9 mouse cellular contexts compared by ENCODE assay signal in the genomic region with DNA sequence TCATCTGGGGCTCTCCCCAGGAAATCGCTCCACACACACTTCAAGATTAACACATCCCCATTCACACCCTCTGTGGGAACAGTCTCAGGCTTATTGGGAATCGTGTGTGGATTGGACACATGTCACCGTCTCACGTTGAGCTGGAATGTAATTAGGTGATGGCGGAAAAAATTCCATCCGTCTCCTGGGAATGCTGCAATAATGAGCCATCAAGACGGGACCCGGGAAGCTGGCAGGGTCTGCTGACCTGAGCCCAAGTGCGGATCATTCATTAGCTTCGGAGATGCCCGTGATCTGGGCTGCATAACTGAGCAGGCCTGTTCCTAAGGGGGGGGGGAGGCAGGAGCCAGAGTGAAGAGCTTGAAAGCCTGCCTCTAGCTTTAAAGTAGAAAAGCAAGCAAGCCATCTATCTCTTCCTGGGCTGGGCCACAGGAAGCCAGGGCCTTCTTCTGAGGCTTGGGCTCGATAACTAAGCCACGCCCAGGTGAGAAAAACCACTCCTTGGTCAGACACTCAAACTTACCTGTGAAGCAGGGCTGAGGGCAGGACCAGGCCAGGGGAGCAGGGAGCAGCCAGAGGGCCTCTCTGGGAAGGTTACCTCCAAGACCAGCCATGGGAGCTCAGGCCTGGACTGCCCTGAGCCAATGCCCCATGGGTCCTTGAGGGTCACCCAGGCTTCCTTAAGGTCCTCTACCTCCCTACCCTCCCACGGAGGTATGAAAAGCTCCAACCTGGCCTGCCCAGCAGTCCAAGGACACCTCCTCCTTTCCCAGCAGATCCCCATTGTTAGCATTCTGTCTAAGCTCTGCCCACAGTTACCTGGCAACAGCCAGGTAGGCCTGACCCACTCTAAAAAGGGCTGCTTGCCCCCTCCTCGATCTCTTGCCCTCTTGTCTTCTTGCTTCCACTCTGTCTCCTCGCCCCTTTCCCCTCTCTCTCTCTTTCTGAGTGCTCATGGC. TPM values are rescaled to one million over a fixed set of nuclear protein-coding genes. Genes with fewer than 3 reads are reported as not detected.
DNase-seq lines count a peak whose midpoint lies in the region; ATAC-seq lines count a peak whose summit lies in the region.
"Had no signal": no experiment of that assay in that cellular context is flagged by ENCODE, and none has a peak within 500 bp of the region (broad histone marks: within the 10 kb centered on the region; RNA-seq: fewer than 3 reads in every experiment).

No protein-coding gene starts in this region.

- peak; percentile 53 for DNase-seq in forelimb bud, embryonic 11.5 days (ENCODE audit: low read depth, low spot score)
- DNase-seq in left cerebral cortex, adult 18-20 months (ENCODE audit: low spot score in 2 of 2) = no peak
- no peak for DNase-seq in right cerebral cortex, postnatal 14 days
- no peak for DNase-seq in ovary, postnatal 36 days (ENCODE audit: low spot score)
- DNase-seq: gastrocnemius, postnatal 36 days had no signal

- no peak overlapping the region for H3K4me3 ChIP-seq in neural tube, embryonic 12.5 days
- no peak overlapping the region for H3K4me3 ChIP-seq in neural tube, embryonic 15.5 days (replicated peaks)
- no peak overlapping the region for H3K4me3 ChIP-seq in liver, embryonic 16.5 days (ENCODE audit: low read depth, low read length)
- H3K4me3 ChIP-seq in neural tube, embryonic 14.5 days (ENCODE audit: low read depth, low read length) = no peak overlapping the region

- no peaks in the 10 kb centered on the region for H3K9me3 ChIP-seq in neural tube, embryonic 12.5 days
- H3K9me3 ChIP-seq in neural tube, embryonic 15.5 days (replicated peaks) = no peaks in the 10 kb centered on the region
- no peaks in the 10 kb centered on the region for H3K9me3 ChIP-seq in liver, embryonic 16.5 days (replicated peaks; ENCODE audit: control insufficient read depth, low read length)
- H3K9me3 ChIP-seq in neural tube, embryonic 14.5 days (ENCODE audit: control insufficient read depth, low read length) = no peaks in the 10 kb centered on the region

- ATAC-seq in neural tube, embryonic 12.5 days (ENCODE audit: low FRiP score, low read depth) = no peak; the same call in 1 of the 2 replicates
- ATAC-seq in neural tube, embryonic 15.5 days (ENCODE audit: low FRiP score) = no peak
- ATAC-seq in liver, embryonic 16.5 days (ENCODE audit: low read depth) = 0 out of 2 replicates have a peak, but pooled peaks have one; percentile 36
- no peak for ATAC-seq in neural tube, embryonic 14.5 days (ENCODE audit: low read depth)

- H3K27me3 ChIP-seq in neural tube, embryonic 12.5 days (replicated peaks) = no peaks in the 10 kb centered on the region
- no peaks in the 10 kb centered on the region for H3K27me3 ChIP-seq in neural tube, embryonic 15.5 days (replicated peaks)
- no peaks in the 10 kb centered on the region for H3K27me3 ChIP-seq in liver, embryonic 16.5 days (ENCODE audit: control insufficient read depth, insufficient read depth, low read depth, low read length)
- no peaks in the 10 kb centered on the region for H3K27me3 ChIP-seq in neural tube, embryonic 14.5 days (ENCODE audit: control insufficient read depth, insufficient read depth, low read length)

- WGBS in neural tube, embryonic 12.5 days = 54% methylated on average over 16 of the region's 16 CpGs
- WGBS in neural tube, embryonic 15.5 days = 42% methylated on average over 16 of the region's 16 CpGs
- 54% methylated on average over 16 of the region's 16 CpGs for WGBS in liver, embryonic 16.5 days (ENCODE audit: insufficient replicate concordance)
- 37% methylated on average over 16 of the region's 16 CpGs for WGBS in neural tube, embryonic 14.5 days

- peak overlapping the region; percentile 5; the same call in 1 of the 2 replicates for H3K9ac ChIP-seq in neural tube, embryonic 12.5 days
- no peak overlapping the region for H3K9ac ChIP-seq in neural tube, embryonic 15.5 days (replicated peaks)
- no peak overlapping the region for H3K9ac ChIP-seq in liver, embryonic 16.5 days (ENCODE audit: low read depth, low read length)
- H3K9ac ChIP-seq in neural tube, embryonic 14.5 days (replicated peaks; ENCODE audit: low read depth, low read length) = no peak overlapping the region

- no peaks in the 10 kb centered on the region for H3K36me3 ChIP-seq in neural tube, embryonic 12.5 days
- no peaks in the 10 kb centered on the region for H3K36me3 ChIP-seq in neural tube, embryonic 15.5 days
- H3K36me3 ChIP-seq in liver, embryonic 16.5 days (ENCODE audit: control insufficient read depth, insufficient read depth) = no peaks in the 10 kb centered on the region
- no peaks in the 10 kb centered on the region for H3K36me3 ChIP-seq in neural tube, embryonic 14.5 days (ENCODE audit: control insufficient read depth, insufficient read depth, low read length)

- H3K4me2 ChIP-seq in neural tube, embryonic 12.5 days (replicated peaks) = 0 out of 2 replicates have a peak overlapping the region, but pooled peaks have one; percentile 1
- no peak overlapping the region for H3K4me2 ChIP-seq in neural tube, embryonic 15.5 days
- no peak overlapping the region for H3K4me2 ChIP-seq in liver, embryonic 16.5 days (ENCODE audit: low read depth, low read length)
- no peak overlapping the region for H3K4me2 ChIP-seq in neural tube, embryonic 14.5 days (ENCODE audit: low read depth, low read length)

- H3K27ac ChIP-seq in neural tube, embryonic 12.5 days = no peak overlapping the region
- no peak overlapping the region for H3K27ac ChIP-seq in neural tube, embryonic 15.5 days (replicated peaks)
- H3K27ac ChIP-seq in liver, embryonic 16.5 days (ENCODE audit: low read length) = no peak overlapping the region
- H3K27ac ChIP-seq in neural tube, embryonic 14.5 days (ENCODE audit: low read depth, low read length) = 0 out of 2 replicates have a peak overlapping the region, but pooled peaks have one; percentile 28

- peaks cover 20% of the 10 kb centered on the region for H3K4me1 ChIP-seq in neural tube, embryonic 12.5 days
- H3K4me1 ChIP-seq in neural tube, embryonic 15.5 days = peaks cover 32% of the 10 kb centered on the region
- peaks cover 21% of the 10 kb centered on the region for H3K4me1 ChIP-seq in liver, embryonic 16.5 days (ENCODE audit: control insufficient read depth, low read depth, low read length)
- peaks cover 4% of the 10 kb centered on the region; the same call in 1 of the 2 replicates for H3K4me1 ChIP-seq in neural tube, embryonic 14.5 days (ENCODE audit: control insufficient read depth, insufficient read depth, low read length)

RNA-seq across cellular contexts. Expression of a gene that starts 52.1 kb away (rescaled TPM):
- polyA plus RNA-seq in neural tube, embryonic 12.5 days (2016; fragmentation: Nextera tagmentation; extraction: Ambion mirVana) = 9.9 and 14.5 TPM in 2 replicates
- polyA plus RNA-seq in neural tube, embryonic 15.5 days (2015; fragmentation: Nextera tagmentation; extraction: Ambion mirVana) = 12.6 and 13.7 TPM in 2 replicates
- 0.44 and 0.48 TPM in 2 replicates for polyA plus RNA-seq in liver, embryonic 16.5 days (2015; fragmentation: Nextera tagmentation; extraction: Ambion mirVana)
- polyA plus RNA-seq in neural tube, embryonic 14.5 days (2014; fragmentation: Nextera tagmentation; extraction: Ambion mirVana) = 12.7 and 16.0 TPM in 2 replicates
- total RNA-seq in left cerebral cortex, adult 18-20 months (2021) = 10 to 100 TPM; 86.2 to 91.0 TPM

RNA-seq across cellular contexts. Expression of a gene that starts 54.6 kb away (rescaled TPM):
- polyA plus RNA-seq in neural tube, embryonic 12.5 days (2016; fragmentation: Nextera tagmentation; extraction: Ambion mirVana) = 16.7 and 18.4 TPM in 2 replicates
- polyA plus RNA-seq in neural tube, embryonic 15.5 days (2015; fragmentation: Nextera tagmentation; extraction: Ambion mirVana) = 13.8 and 16.2 TPM in 2 replicates
- polyA plus RNA-seq in liver, embryonic 16.5 days (2015; fragmentation: Nextera tagmentation; extraction: Ambion mirVana) = 9.1 and 10.6 TPM in 2 replicates
- 11.4 and 15.6 TPM in 2 replicates for polyA plus RNA-seq in neural tube, embryonic 14.5 days (2014; fragmentation: Nextera tagmentation; extraction: Ambion mirVana)
- total RNA-seq in left cerebral cortex, adult 18-20 months (2021) = 10 to 100 TPM; 28.5 to 32.1 TPM
